Mouse (Mus musculus): ENCODE measurements at regions not wholly inside any gene's neighbourhood (a gene's known extent, or its start where the extent isn't known, plus 50 kb on each side); places are given as distances from the start of the nearest gene placed in this dataset.

DNA sequence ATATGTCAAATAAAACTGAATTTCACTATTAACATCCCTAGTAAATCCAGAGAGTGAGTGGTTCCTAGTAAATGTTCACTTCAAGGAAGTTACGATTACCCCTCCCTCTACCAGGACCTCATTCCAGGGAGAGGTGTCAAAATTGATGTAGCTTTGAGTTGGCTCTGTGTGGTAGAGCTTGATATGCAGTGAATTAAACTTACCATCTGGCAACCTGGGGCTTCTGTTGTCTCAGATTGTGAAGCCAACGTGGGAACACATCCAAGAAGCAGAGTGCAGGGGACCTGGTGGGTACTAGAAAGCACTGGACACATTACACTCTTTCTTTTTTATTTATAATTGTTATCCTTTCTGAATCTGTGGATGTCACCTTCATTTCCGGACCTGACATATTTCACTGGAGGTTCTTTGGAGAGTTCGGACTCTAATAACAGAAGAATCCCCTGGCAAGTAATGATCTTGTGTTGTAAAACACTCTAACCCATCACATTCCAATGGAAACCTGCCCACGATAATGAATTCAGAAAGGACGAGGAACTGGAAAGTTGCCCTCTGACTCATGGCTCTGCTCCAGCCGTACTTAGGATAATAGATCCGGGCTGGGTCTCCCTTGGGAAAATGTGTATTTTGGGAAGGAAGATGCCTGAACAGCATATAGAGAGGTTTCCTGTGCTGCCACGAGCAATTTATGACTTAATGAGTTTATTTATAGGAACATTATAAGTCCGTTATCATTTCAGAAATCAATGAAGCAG is 295.8 kb downstream of the Plk2 start:
- TF ChIP-seq ZNF384 (IDR thresholded peaks at IDR 0.05; ENCODE audit: low read depth, low read length) (no peak), CHD2 (IDR thresholded peaks at IDR 0.05; ENCODE audit: low read depth, low read length) (no peak), MAFK (IDR thresholded peaks at IDR 0.05; ENCODE audit: insufficient read depth, low read depth, low read length) (no peak), ZC3H11A (IDR thresholded peaks at IDR 0.05; ENCODE audit: borderline replicate concordance, low read depth, low read length) (no peak)

Measured in ES-E14 (cell line).